Mouse (Mus musculus): ENCODE results near the gene Xcr1.

Gene Xcr1

GRCm38 (mm10) chr9:123861929-123862328 is at the start of gene Xcr1:
Gene Xcr1, minus strand, starts transcription at chr9:123862029.
- no peak for DNase-seq (ENCODE audit: low read depth)

DNA sequence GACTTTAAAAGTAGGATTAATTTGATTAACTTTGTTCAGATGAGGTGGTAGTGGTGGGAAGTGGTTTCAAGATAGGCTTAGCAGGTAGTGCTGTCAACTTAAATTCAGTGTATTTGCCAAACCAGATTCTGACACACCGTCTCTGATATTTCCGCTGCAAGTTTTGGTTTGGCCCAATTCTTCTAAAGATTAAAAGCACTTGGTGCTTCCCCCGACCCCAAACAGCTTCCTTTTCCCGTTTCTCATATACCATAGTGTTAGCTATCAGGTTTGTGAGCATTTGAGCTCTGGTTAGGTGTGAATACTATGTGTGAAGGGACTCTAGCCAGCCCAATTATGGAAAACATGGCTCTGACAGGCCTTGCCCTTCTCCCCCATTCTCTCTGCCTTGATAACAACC is 10.2 kb upstream of the Xcr1 start:
- no peak for DNase-seq (ENCODE audit: low read depth)

GRCm38 (mm10) chr9:123869167-123869784 is 7.4 kb upstream of the Xcr1 start:
- DNase-seq (ENCODE audit: low read depth) = no peak

GRCm38 (mm10) chr9:123863641-123864040 is 1.8 kb upstream of the Xcr1 start:
- no peak for DNase-seq (ENCODE audit: low read depth)

- no peak for DNase-seq (ENCODE audit: low read depth)
These were observed 1.2 kb upstream of the Xcr1 start for GRCm38 (mm10) chr9:123862895-123863616.

- no peak for DNase-seq (ENCODE audit: low read depth)
These were observed 5.0 kb downstream of the Xcr1 start for GRCm38 (mm10) chr9:123856836-123857235.

DNA sequence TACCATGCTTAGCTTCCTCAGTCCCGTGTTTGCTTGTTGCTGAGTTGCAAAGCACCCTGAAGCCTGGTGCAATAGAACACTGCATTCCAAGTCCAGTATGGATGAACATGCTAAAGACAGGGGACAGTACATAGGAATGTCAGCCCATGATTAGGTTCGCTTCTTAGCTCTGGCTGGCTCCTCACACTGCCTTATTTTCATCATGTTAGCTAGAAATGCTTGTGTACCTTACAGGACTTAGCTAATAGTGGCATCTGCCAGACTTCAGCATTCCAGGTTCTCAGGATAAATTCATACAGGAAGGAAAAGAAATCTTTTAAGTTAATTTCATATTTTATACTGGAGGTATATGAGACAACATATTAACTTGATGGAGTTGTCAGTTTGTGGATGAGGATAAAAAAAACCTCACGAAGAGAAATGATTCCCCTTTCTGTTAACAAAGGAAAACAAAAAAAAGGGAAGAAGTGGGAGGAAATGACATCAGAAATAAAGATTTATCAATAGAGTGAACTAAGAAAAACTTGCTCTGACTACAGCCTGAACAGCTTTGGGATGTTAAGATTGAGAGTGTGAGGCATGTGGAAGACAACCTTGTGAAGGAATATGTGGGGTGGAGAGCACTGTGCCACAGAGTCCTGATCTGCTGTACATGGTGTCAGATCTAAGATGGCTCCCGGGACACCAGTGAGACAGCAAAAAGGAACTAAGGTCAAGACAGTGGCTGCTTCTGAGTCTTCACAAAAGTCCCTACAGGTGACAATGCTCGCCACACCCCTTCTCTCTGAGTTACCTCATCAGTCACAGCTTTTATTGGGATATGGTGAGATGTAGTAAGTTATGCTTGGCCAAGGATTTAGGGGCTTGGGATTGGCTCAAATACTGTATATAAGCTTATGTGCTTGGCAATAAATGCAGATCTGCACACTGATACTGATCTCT is 9.1 kb downstream of the Xcr1 start:
- no peak for DNase-seq (ENCODE audit: low read depth)

GRCm38 (mm10) chr9:123851713-123852448 is 9.9 kb downstream of the Xcr1 start, which contains the start of gene Fyco1:
Gene Fyco1, minus strand, starts transcription at chr9:123851899.
- peak; percentile 93 for DNase-seq (ENCODE audit: low read depth)

- DNase-seq (ENCODE audit: low read depth) = peak; percentile 55
These were observed 10.6 kb downstream of the Xcr1 start for GRCm38 (mm10) chr9:123851062-123851712.

GRCm38 (mm10) chr9:123850705-123851061 is 11.1 kb downstream of the Xcr1 start:
- no peak for DNase-seq (ENCODE audit: low read depth)

GRCm38 (mm10) chr9:123849976-123850695 is 11.7 kb downstream of the Xcr1 start:
- no peak for DNase-seq (ENCODE audit: low read depth)

- peak; percentile 42 for DNase-seq (ENCODE audit: low read depth)
These were observed 15.3 kb downstream of the Xcr1 start for GRCm38 (mm10) chr9:123846490-123846889.

GRCm38 (mm10) chr9:123845120-123845519 is 16.7 kb downstream of the Xcr1 start:
- DNase-seq (ENCODE audit: low read depth) = peak; percentile 34

DNA sequence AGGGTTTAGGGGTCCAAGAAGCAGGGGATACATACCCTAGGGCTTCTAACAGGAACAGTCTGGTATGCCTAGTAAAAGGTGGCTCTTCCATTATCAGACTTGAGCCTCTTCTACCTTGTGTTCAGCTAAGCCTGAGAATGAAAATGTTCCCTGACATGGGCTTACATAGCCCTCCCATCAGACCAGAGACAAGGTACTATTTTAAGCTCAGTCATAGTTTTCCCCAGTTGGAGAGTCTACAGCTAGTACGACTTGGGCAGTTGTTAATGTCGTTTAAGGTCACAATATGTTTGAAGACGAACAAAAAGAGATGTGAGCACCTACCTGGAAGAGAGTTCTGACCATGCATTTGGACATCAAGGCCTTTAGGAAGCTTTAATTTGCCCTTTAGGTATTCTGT is 17.4 kb downstream of the Xcr1 start:
- no peak for DNase-seq (ENCODE audit: low read depth)

DNA sequence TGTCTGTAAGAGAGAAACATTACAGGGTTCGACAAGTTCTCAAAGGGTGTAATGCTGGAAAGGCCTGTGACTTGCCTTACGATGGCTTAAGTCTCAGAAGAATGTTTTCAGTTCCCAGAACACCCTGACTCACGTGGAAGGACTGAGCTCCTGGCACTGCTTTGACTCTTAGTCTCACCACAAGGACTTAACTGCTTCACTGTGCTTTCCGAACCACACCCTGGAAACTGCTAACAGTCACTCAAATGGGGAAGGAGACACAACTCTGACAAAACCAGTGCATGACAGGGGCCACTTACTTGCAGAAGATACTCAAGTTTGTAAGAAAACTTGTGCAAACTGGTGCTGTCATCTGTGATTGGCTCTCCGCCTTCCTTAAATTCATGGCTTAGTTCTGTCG is 21.6 kb downstream of the Xcr1 start:
- no peak for DNase-seq (ENCODE audit: low read depth)

- no peak for DNase-seq (ENCODE audit: low read depth)
These were observed 26.0 kb downstream of the Xcr1 start for GRCm38 (mm10) chr9:123835851-123836250.

DNA sequence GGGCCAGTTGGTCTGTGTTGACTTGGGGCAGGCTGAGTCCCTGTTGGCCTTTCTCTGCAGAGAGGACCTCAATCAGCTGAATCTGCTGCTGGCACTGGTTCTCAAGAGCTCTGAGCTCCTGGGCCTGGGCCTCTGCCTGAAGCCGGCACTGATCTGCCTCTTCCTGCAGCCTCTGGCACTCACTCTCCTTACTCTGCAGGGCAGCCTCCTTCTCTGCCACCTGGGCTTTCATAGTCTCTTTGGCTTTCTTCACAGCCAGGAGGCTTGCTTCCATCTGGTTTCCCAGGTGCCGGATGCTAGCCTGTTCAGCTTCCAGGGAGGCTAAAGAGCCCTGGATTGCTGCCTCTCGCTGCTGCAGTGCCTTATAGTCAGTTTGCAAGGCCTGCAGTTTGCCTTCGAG is 32.9 kb downstream of the Xcr1 start:
- DNase-seq (ENCODE audit: low read depth) = no peak

GRCm38 (mm10) chr9:123826631-123827030 is 35.2 kb downstream of the Xcr1 start:
- DNase-seq (ENCODE audit: low read depth) = no peak

DNA sequence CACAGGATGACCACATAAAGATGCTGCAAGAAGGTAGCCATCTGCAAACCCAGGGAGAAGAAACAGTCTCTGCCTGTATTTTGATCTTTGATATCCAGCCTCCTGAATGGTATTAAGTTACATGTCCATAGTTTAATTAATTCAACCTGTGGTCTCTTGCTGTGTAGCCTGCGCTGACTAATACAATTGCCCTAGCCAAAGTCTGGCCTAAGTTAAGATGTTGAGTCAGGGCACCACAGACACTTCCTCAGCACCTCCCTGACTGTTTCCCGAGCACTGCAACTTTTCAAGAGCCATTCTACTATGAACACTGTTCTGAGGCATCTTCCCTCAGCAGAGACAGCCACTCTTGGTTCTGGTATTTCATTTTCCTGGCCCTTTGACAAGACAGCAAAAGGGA is 43.2 kb downstream of the Xcr1 start:
- no peak for DNase-seq (ENCODE audit: low read depth)

DNA sequence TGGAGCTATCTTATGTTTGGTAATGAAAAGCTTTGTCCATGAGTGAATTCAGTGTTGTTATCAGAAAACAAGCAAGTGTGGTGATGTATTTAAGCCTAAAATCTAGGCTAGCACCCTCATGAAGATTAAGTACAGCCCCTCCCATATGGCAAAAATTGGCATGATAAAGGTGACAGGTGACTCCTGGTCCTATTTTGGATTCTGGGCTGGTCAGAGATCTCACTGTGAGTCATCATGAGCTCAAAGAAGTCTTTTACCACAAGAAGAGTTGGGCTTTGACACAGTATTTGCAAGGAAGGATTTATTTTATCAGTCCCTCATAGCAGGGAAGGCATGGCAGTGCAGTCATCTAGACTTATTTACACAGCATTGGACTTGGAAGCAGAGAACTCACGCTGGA is 45.8 kb downstream of the Xcr1 start:
- DNase-seq (ENCODE audit: low read depth) = no peak

GRCm38 (mm10) chr9:123815444-123815843 is 46.4 kb downstream of the Xcr1 start:
- no peak for DNase-seq (ENCODE audit: low read depth)

Data from c-Kit-positive CD71-positive TER-119-negative erythroid progenitor cells, embryonic 14.5 days (primary cell).